Mouse (Mus musculus): ENCODE measurements around the gene Tfpi2.

GRCm38 (mm10) chr6:3998089-3998488, 9.4 kb upstream of the Tfpi2 start:
- TF ChIP-seq CTCF (IDR thresholded peaks at IDR 0.05; ENCODE audit: insufficient read depth, low read length) (no peak), POLR2A (IDR thresholded peaks at IDR 0.05; ENCODE audit: borderline replicate concordance, extremely low read depth, low read depth, low read length) (no peak)
